Mouse (Mus musculus): ENCODE data around the gene Nfkb1. TPM values are rescaled to one million over a fixed set of nuclear protein-coding genes. Genes with fewer than 3 reads are reported as not detected.

Gene Nfkb1
- polyA plus RNA-seq, 1 experiment from 2014 or later, result 7.2 TPM

DNA sequence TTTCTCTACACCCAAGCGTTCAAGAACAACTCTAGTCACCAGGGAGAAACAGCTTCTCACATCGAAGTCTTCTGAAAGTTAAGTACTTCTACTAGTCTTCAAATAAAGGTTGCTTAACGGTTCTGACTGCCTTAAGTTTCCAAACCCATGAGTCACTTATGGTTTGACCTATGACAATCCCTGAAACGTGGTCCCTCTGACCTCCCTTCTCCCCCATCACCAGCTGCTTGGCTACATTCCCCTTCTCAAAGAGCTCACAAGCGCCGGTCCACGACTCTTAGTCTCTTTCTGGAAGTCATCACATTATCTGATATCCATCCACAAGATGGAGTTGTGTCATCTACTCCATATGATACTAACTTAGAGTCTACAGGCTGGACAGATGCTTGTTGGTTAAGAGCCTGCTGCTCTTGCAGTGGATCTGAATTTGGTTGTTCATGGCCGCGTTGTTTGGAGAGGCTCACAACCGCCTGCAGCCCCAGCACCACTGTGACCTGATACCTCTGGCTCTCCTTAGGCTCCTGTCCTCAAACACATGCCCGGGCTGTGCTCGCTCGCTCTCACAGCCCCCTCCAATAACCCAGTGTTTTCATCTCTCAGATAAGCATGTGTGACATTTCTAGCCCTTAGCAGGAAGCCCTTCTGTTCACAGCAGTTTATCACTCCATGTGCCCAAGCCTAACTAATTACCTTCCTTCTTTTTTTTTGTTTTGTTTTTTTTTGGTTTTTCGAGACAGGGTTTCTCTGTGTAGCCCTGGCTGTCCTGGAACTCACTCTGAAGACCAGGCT is 55.5 kb downstream of the Nfkb1 start:
- WGBS, result 89% methylated on average over 14 of the region's 14 CpGs
- 0 out of 2 replicates have a peak, but pooled peaks cover 3% of the 10 kb centered on the region for H3K36me3 ChIP-seq

DNA sequence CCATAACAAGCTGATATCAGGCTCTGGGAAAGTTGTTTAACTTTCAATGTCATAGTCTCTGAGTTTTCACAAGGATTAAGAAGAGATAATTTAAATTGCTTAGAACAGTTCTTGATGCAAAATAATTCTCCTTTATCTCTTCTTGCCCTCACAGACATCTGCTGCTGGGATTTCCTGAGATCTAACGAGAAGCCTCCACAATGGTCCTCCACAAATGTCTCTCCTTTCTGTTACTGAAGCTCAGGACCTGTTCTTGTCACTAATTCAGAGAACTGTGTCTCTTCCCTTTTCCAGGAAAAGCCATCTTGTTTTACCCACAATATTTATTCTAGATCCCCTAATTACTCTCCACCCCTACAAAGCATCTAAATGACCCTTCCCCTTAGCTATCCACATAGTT is 56.3 kb downstream of the Nfkb1 start:
- Histone ChIP-seq H3K9me3 (no peaks in the 10 kb centered on the region), H3K4me3 (replicated peaks) (no peak overlapping the region), H3K27me3 (no peaks in the 10 kb centered on the region), H3K4me1 (replicated peaks) (peaks cover 18% of the 10 kb centered on the region), H3K36me3 (0 out of 2 replicates have a peak, but pooled peaks cover 3% of the 10 kb centered on the region), H3K9ac (replicated peaks) (no peak overlapping the region), H3K27ac (no peak overlapping the region), H3K4me2 (replicated peaks) (no peak overlapping the region)
- WGBS, result 97% methylated on average over 1 of the region's 1 CpGs
- ATAC-seq, result no peak

More for the DNA sequence above, 55.5 kb downstream of the Nfkb1 start:
- Histone ChIP-seq H3K4me3 (replicated peaks) (no peak overlapping the region), H3K27me3 (no peaks in the 10 kb centered on the region), H3K4me1 (replicated peaks) (peaks cover 18% of the 10 kb centered on the region), H3K9ac (replicated peaks) (no peak overlapping the region), H3K9me3 (no peaks in the 10 kb centered on the region), H3K4me2 (replicated peaks) (no peak overlapping the region), H3K27ac (no peak overlapping the region)
- ATAC-seq, result no peak

DNA sequence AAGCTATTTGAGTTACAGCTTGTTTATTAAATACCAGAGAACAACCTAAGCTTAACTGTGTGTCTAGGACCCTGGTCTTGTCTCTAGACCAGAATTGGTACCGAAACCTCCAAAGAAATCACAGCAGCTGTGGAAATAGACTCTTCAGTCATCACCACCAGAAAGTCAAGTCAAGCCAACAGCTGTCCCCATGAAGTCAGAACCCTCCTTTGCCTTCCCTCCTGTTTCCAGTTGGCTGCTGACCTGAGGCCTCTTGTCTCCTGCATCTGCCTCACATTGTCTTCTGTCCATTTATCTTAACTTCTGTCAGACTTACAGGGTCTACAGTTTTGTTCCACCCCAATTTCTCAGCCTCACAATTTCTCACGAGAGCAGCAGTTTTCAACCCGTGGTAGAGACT is 57.1 kb downstream of the Nfkb1 start:
- Histone ChIP-seq H3K36me3 (no peaks in the 10 kb centered on the region; the same call in 1 of the 2 replicates), H3K27me3 (no peaks in the 10 kb centered on the region), H3K9me3 (no peaks in the 10 kb centered on the region), H3K4me1 (replicated peaks) (peaks cover 18% of the 10 kb centered on the region), H3K27ac (no peak overlapping the region), H3K9ac (replicated peaks) (no peak overlapping the region), H3K4me3 (replicated peaks) (no peak overlapping the region), H3K4me2 (replicated peaks) (no peak overlapping the region)
- WGBS, result 96% methylated on average over 3 of the region's 3 CpGs
- ATAC-seq, result no peak

DNA sequence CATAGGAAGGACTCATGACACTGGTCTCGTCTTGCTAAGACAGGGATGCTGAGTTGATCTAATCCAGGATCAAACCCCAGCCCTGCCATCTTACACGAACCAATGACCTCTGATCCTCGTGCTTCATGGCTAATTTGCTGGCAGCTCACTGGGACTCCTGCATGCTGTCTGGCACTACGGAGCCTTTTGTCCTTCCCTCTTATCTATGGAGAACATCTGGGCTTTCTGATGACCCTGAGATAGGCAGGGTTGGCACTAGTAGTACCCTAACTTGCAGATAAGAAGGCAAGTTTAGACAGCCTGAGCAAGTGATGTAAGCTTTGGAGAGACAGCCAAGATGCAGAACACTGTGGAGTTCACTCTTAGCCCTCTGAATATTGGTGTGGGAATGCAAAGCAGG is 59.5 kb downstream of the Nfkb1 start:
- H3K27ac ChIP-seq, result no peak overlapping the region
- H3K36me3 ChIP-seq, result no peaks in the 10 kb centered on the region; the same call in 1 of the 2 replicates
- no peaks in the 10 kb centered on the region for H3K27me3 ChIP-seq
- no peak for ATAC-seq
- H3K9ac ChIP-seq (replicated peaks), result no peak overlapping the region
- 25% methylated on average over 4 of the region's 4 CpGs for WGBS
- H3K4me1 ChIP-seq (replicated peaks), result peaks cover 13% of the 10 kb centered on the region
- H3K4me3 ChIP-seq (replicated peaks), result no peak overlapping the region
- no peak overlapping the region for H3K4me2 ChIP-seq (replicated peaks)
- no peaks in the 10 kb centered on the region for H3K9me3 ChIP-seq

DNA sequence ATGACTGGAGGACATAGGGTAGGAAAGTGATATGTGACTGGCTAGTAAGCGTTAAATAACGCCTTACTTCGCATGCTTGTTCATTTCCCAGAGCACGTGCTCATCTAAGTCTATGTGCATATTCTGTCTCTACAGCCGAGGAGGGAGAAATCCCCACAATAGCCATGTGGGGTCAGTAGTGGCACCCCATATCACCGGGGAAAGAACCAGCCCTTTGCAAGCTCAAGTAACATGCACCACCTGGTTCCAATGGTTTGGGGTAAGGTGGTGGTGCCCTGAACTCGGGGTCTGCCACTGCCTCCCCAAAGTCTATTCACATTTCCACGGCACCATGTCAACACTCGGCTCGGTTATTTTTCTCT is 60.3 kb downstream of the Nfkb1 start:
- no peak overlapping the region for H3K4me2 ChIP-seq (replicated peaks)
- H3K36me3 ChIP-seq, result peaks cover 4% of the 10 kb centered on the region; the same call in 1 of the 2 replicates
- no peak overlapping the region for H3K27ac ChIP-seq

DNA sequence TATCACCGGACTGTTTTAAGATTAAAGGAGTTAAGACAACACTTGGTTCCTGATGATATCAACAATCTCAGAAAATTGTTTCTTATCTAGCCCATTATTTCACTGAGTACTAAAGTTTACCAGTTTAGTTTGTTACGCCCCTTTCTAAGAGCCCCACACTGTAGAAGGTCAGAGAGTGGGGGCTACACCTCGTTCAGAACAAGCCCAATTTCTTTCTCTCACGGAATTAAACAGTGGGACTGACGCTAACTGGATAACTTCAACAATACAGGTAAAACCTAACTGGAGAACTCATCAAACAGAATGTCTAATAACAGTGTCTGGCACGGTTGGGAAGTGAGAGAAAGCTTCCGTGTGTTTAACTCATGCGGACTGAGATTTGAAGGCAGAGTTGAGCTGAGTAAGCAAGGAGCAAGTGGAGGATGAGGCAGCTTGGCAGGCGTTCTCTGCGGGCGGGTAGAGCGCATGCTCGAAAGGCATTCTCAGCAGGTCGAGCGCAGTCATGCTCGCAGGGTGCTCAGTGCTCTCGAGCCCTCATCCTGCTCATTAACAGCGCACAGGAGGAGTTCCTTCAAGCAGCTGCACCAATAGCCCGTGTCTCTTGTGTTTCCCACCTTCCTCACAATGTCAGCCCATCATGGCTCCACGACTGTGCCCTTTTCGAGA is 60.8 kb downstream of the Nfkb1 start:
- 74% methylated on average over 21 of the region's 21 CpGs for WGBS
- H3K9ac ChIP-seq (replicated peaks), result no peak overlapping the region
- H3K27me3 ChIP-seq, result no peaks in the 10 kb centered on the region
- peaks cover 4% of the 10 kb centered on the region; the same call in 1 of the 2 replicates for H3K4me1 ChIP-seq (replicated peaks)
- H3K36me3 ChIP-seq, result peaks cover 4% of the 10 kb centered on the region; the same call in 1 of the 2 replicates
- peak; percentile 62 for ATAC-seq
- H3K9me3 ChIP-seq, result no peaks in the 10 kb centered on the region
- no peak overlapping the region for H3K4me3 ChIP-seq (replicated peaks)
- no peak overlapping the region for H3K4me2 ChIP-seq (replicated peaks)
- H3K27ac ChIP-seq, result no peak overlapping the region

More for the DNA sequence above, 60.3 kb downstream of the Nfkb1 start:
- 68% methylated on average over 10 of the region's 10 CpGs for WGBS
- H3K9ac ChIP-seq (replicated peaks), result no peak overlapping the region
- no peaks in the 10 kb centered on the region for H3K27me3 ChIP-seq
- peak; percentile 26 for ATAC-seq
- H3K4me3 ChIP-seq (replicated peaks), result no peak overlapping the region
- peaks cover 7% of the 10 kb centered on the region; the same call in 1 of the 2 replicates for H3K4me1 ChIP-seq (replicated peaks)
- no peaks in the 10 kb centered on the region for H3K9me3 ChIP-seq

DNA sequence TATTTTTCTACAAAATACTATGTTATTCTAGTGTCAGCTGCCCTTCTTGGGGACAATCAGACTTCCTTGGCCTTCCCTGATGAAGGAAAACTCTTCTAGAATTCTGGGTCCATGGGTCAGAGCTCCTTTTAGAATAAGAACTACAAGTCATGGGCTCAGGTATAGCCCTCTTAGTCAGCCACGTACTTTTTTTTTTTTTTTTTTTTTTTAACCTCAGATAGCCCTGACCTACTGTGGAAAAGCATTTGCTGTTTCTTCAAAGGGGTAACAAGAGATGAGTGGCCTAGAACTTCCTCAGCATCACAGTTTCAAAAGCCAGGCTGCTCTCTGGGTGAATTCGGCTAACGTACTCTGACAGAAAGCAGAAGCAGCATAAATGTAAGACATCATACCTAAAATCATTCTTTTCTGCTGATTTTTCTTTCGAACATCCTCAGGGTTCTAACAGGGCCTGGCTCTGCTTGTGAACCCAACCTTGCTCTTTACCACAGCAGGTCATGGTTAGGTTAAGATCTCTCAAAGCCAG is 61.5 kb downstream of the Nfkb1 start:
- Histone ChIP-seq H3K27me3 (no peaks in the 10 kb centered on the region), H3K4me3 (replicated peaks) (no peak overlapping the region), H3K36me3 (peaks cover 9% of the 10 kb centered on the region), H3K4me2 (replicated peaks) (no peak overlapping the region), H3K27ac (no peak overlapping the region), H3K9ac (replicated peaks) (no peak overlapping the region), H3K9me3 (no peaks in the 10 kb centered on the region), H3K4me1 (replicated peaks) (peaks cover 4% of the 10 kb centered on the region; the same call in 1 of the 2 replicates)
- 94% methylated on average over 4 of the region's 4 CpGs for WGBS
- no peak for ATAC-seq

DNA sequence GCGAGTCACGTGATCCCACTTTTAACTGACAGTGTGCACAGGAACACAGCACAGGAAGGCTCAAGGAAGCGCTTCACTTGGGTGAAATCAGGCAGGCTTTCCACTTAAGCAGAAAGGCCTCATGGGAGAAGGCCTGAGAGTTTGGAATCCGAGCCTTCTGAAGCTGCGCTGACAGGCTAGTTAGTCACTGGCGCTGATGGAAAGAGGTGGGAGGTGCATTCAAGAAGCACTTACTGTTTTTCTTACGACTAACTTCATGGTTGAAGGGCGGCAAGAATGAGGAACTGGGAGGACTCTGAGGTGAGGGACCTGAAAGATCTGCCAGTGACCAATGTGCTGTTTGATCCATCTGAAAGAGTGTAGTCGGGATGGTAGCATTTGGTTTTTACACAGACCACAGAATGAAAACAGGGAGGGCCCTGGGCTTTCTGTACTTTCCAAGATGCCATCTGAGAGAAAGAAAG is 62.6 kb downstream of the Nfkb1 start:
- Histone ChIP-seq H3K4me2 (replicated peaks) (no peak overlapping the region), H3K4me3 (replicated peaks) (no peak overlapping the region), H3K27ac (no peak overlapping the region), H3K9me3 (no peaks in the 10 kb centered on the region), H3K4me1 (replicated peaks) (peaks cover 4% of the 10 kb centered on the region; the same call in 1 of the 2 replicates), H3K27me3 (no peaks in the 10 kb centered on the region), H3K9ac (replicated peaks) (no peak overlapping the region), H3K36me3 (peaks cover 13% of the 10 kb centered on the region)
- ATAC-seq, result no peak
- WGBS, result 85% methylated on average over 9 of the region's 9 CpGs

DNA sequence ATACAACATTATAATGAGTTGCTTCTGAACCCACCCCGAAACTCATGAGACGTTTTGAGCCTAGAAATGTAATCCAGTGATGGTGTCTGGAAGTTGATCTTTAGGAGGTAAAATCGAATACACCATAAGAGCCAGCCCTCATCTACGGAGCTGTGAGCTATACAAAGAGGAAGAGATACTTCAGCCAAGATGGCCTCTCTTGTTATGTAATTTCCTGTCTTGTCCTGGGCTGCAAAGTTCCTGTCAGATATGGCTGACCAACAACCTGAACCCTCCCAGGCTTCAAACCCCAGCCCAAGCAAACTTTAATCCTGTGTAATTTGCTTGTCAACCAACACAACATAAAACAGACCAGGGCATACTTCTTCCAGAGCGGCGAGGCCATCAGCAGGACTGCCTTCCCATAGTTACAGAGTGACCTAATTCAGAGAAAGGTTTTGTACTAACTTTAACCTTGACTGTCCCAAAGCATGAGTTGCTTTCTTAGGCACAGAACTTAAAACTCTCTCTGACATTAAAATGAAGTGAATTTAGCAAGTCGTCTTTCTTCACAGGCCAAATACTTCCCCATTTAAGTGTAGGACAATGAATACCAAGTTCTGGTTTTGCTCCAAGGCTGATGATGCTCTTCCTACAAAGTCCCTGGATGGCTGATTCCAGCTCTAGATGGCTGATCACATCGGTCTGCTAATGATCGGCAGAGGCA is 63.2 kb downstream of the Nfkb1 start:
- Histone ChIP-seq H3K4me1 (replicated peaks) (peaks cover 4% of the 10 kb centered on the region; the same call in 1 of the 2 replicates), H3K27ac (no peak overlapping the region)

DNA sequence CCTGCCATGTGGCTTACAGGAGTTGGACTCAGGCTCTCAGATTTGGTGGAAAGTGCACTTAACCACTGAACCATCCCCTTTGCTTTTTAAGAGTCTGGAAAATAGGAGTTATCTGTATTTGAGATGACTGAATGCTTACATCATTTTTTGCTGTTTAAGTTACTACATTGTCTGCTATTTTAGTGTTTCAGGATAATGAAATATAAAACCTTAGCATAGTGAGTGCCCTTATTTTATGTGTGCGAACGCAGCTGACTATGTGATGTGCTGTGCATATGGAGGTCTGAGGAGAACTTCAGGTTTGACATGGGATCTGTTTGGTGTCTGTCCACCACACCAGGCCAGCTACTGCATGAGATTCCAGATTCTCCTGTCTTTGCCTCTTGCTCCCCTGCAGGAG is 66.1 kb downstream of the Nfkb1 start:
- no peaks in the 10 kb centered on the region for H3K9me3 ChIP-seq
- no peak overlapping the region for H3K4me2 ChIP-seq (replicated peaks)
- H3K4me3 ChIP-seq (replicated peaks), result no peak overlapping the region
- ATAC-seq, result no peak
- H3K36me3 ChIP-seq, result peaks cover 13% of the 10 kb centered on the region
- no peak overlapping the region for H3K9ac ChIP-seq (replicated peaks)
- H3K4me1 ChIP-seq (replicated peaks), result no peaks in the 10 kb centered on the region
- WGBS, result 98% methylated on average over 2 of the region's 2 CpGs
- H3K27me3 ChIP-seq, result no peaks in the 10 kb centered on the region
- no peak overlapping the region for H3K27ac ChIP-seq

More for the DNA sequence above, 63.2 kb downstream of the Nfkb1 start:
- no peak overlapping the region for H3K4me2 ChIP-seq (replicated peaks)
- no peaks in the 10 kb centered on the region for H3K27me3 ChIP-seq
- ATAC-seq, result no peak
- no peak overlapping the region for H3K4me3 ChIP-seq (replicated peaks)
- peaks cover 13% of the 10 kb centered on the region for H3K36me3 ChIP-seq
- H3K9me3 ChIP-seq, result no peaks in the 10 kb centered on the region
- WGBS, result 93% methylated on average over 9 of the region's 9 CpGs
- no peak overlapping the region for H3K9ac ChIP-seq (replicated peaks)

DNA sequence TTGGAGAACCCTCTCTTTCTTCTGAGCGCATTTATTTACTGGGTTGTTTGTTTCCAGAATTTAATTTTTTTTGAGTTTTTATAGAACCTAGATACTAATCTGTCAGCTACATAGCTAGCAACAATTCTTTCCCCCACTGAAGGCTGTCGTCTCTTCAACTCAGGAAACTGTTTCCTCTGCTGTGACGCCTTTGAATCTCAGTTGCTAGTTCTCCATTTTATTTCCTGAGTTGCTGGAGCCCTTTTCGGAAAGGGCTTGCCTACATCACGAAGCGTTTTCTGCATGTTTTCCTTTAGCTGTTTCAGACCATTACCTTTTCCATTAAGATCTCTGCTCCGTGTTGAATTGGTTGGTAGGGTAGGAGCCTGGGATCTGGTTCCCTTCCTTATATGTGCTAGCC is 74.6 kb downstream of the Nfkb1 start:
- Histone ChIP-seq H3K27ac (no peak overlapping the region), H3K4me2 (replicated peaks) (no peak overlapping the region), H3K9ac (replicated peaks) (no peak overlapping the region), H3K4me1 (replicated peaks) (no peaks in the 10 kb centered on the region), H3K36me3 (peaks cover 47% of the 10 kb centered on the region), H3K27me3 (no peaks in the 10 kb centered on the region), H3K4me3 (replicated peaks) (no peak overlapping the region), H3K9me3 (no peaks in the 10 kb centered on the region)
- ATAC-seq, result no peak
- WGBS, result 93% methylated on average over 7 of the region's 7 CpGs

Measured in midbrain, embryonic 13.5 days (tissue).